Mouse (Mus musculus): ENCODE measurements around the gene Polrmt.

DNA sequence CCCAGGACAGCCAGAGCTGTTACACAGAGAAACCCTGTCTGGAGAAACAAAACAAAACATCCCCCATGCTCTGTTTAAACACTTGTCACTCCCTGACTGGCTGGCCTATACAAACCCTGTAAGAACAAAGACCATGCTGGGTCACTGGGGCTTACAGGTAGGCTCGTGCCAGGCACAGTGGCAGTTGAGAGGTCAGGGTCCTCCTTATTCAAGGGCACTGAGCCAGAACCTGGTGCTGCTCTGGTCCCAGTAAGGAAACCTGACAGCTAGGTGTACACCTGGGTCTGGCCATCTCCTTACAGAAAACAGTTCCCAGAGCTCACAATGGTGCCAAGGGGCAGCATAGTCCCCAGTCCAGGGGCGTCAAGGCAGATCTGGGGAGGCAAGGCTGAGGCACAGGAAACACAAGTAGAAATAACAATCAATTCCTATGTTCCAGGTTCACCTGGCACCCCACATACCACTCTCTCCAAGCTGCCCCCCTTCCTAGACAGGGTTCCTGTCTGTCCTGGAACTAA, 18.9 kb upstream of the Polrmt start:
- TF ChIP-seq CTCF (IDR thresholded peaks at IDR 0.05; ENCODE audit: low read depth, low read length) (no peak), POLR2A (IDR thresholded peaks at IDR 0.05; ENCODE audit: borderline replicate concordance, low read depth, low read length) (no peak)

Measured in bone marrow macrophage, adult 2 months (primary cell).